Mouse (Mus musculus) erythroblast, embryonic 14.5 days (primary cell): ENCODE results near the gene Hhipl2.

ENCODE experiments used
- GATA1 ChIP-seq: IDR thresholded peaks from 2 replicates; pipeline ENCODE4 v1.6.1; 2012; ENCODE audit warnings: low read length, inconsistent platforms, mixed read lengths
- TAL1 ChIP-seq: IDR thresholded peaks from 3 replicates; pipeline ENCODE4 v1.6.1; 2012; ENCODE audit warnings: low read length, inconsistent platforms, mixed read lengths

GRCm38 (mm10) chr1:183378321-183378941, 39.6 kb upstream of the Hhipl2 start:
- no peak for TF ChIP-seq TAL1
- no peak for TF ChIP-seq GATA1
